Mouse (Mus musculus): ENCODE results near the gene Crebl2. TPM values are rescaled to one million over a fixed set of nuclear protein-coding genes. Genes with fewer than 3 reads are reported as not detected.

Gene Crebl2
- polyA plus RNA-seq, 1 experiment from 2014 or later = 3.6 TPM

- Histone ChIP-seq H3K27me3 (replicated peaks) (no peaks in the 10 kb centered on the region), H3K4me2 (no peak overlapping the region), H3K9me3 (no peaks in the 10 kb centered on the region), H3K4me3 (replicated peaks) (no peak overlapping the region), H3K36me3 (no peaks in the 10 kb centered on the region), H3K27ac (no peak overlapping the region), H3K9ac (no peak overlapping the region), H3K4me1 (peaks cover 5% of the 10 kb centered on the region; the same call in 1 of the 2 replicates)
- WGBS = 34% methylated on average over 4 of the region's 4 CpGs
- no peak for ATAC-seq (ENCODE audit: insufficient read depth, low FRiP score, low read depth)
Measured at GRCm38 (mm10) chr6:134860275-134860674, 30.3 kb downstream of the Crebl2 start.

- Histone ChIP-seq H3K9me3 (no peaks in the 10 kb centered on the region), H3K4me3 (replicated peaks) (no peak overlapping the region), H3K27ac (no peak overlapping the region), H3K27me3 (replicated peaks) (no peaks in the 10 kb centered on the region), H3K4me2 (no peak overlapping the region), H3K36me3 (no peaks in the 10 kb centered on the region), H3K4me1 (peaks cover 5% of the 10 kb centered on the region; the same call in 1 of the 2 replicates), H3K9ac (no peak overlapping the region)
- whole genome bisulfite sequencing = 91% methylated on average over 12 of the region's 12 CpGs
- no peak for ATAC-seq (ENCODE audit: insufficient read depth, low FRiP score, low read depth)
Measured at GRCm38 (mm10) chr6:134861386-134861785, 31.4 kb downstream of the Crebl2 start.

- Histone ChIP-seq H3K9ac (no peak overlapping the region), H3K9me3 (no peaks in the 10 kb centered on the region), H3K27me3 (replicated peaks) (no peaks in the 10 kb centered on the region), H3K27ac (peak overlapping the region; percentile 55), H3K36me3 (no peaks in the 10 kb centered on the region), H3K4me1 (peaks cover 5% of the 10 kb centered on the region; the same call in 1 of the 2 replicates), H3K4me2 (peak overlapping the region; percentile 49), H3K4me3 (replicated peaks) (peak overlapping the region; percentile 33)
- 0 out of 2 replicates have a peak, but pooled peaks have one; percentile 17 for ATAC-seq (ENCODE audit: insufficient read depth, low FRiP score, low read depth)
- 18% methylated on average over 13 of the region's 13 CpGs for WGBS
Measured at GRCm38 (mm10) chr6:134862671-134863104, 32.7 kb downstream of the Crebl2 start.

GRCm38 (mm10) chr6:134863146-134863545, 33.2 kb downstream of the Crebl2 start:
- whole genome bisulfite sequencing = under 1% methylated on average over 19 of the region's 19 CpGs
- Histone ChIP-seq H3K27me3 (replicated peaks) (no peaks in the 10 kb centered on the region), H3K4me3 (replicated peaks) (peak overlapping the region; percentile 33), H3K9me3 (no peaks in the 10 kb centered on the region), H3K27ac (peak overlapping the region; percentile 55), H3K36me3 (no peaks in the 10 kb centered on the region), H3K4me2 (peak overlapping the region; percentile 49), H3K9ac (no peak overlapping the region), H3K4me1 (peaks cover 5% of the 10 kb centered on the region; the same call in 1 of the 2 replicates)
- peak; percentile 76; the same call in 1 of the 2 replicates for ATAC-seq (ENCODE audit: insufficient read depth, low FRiP score, low read depth)

- Histone ChIP-seq H3K4me1 (peaks cover 5% of the 10 kb centered on the region; the same call in 1 of the 2 replicates), H3K9me3 (no peaks in the 10 kb centered on the region), H3K4me2 (no peak overlapping the region), H3K4me3 (replicated peaks) (no peak overlapping the region), H3K9ac (no peak overlapping the region), H3K27ac (no peak overlapping the region), H3K27me3 (replicated peaks) (no peaks in the 10 kb centered on the region), H3K36me3 (no peaks in the 10 kb centered on the region)
- ATAC-seq (ENCODE audit: insufficient read depth, low FRiP score, low read depth) = no peak
- WGBS = 94% methylated on average over 7 of the region's 7 CpGs
Measured at GRCm38 (mm10) chr6:134866113-134866512, 36.2 kb downstream of the Crebl2 start.

- Histone ChIP-seq H3K27me3 (replicated peaks) (no peaks in the 10 kb centered on the region), H3K9me3 (no peaks in the 10 kb centered on the region), H3K27ac (no peak overlapping the region), H3K9ac (no peak overlapping the region), H3K4me1 (peaks cover 5% of the 10 kb centered on the region; the same call in 1 of the 2 replicates), H3K36me3 (no peaks in the 10 kb centered on the region), H3K4me3 (replicated peaks) (no peak overlapping the region), H3K4me2 (no peak overlapping the region)
- no peak for ATAC-seq (ENCODE audit: insufficient read depth, low FRiP score, low read depth)
- WGBS = 87% methylated on average over 3 of the region's 3 CpGs
Measured at GRCm38 (mm10) chr6:134867325-134867724, 37.4 kb downstream of the Crebl2 start.

GRCm38 (mm10) chr6:134870209-134870742, 40.3 kb downstream of the Crebl2 start:
- Histone ChIP-seq H3K9ac (no peak overlapping the region), H3K4me3 (replicated peaks) (no peak overlapping the region), H3K9me3 (no peaks in the 10 kb centered on the region), H3K27ac (no peak overlapping the region), H3K4me2 (no peak overlapping the region), H3K36me3 (no peaks in the 10 kb centered on the region), H3K27me3 (replicated peaks) (no peaks in the 10 kb centered on the region), H3K4me1 (no peaks in the 10 kb centered on the region)
- no peak; the same call in 1 of the 2 replicates for ATAC-seq (ENCODE audit: insufficient read depth, low FRiP score, low read depth)
- WGBS = 88% methylated on average over 12 of the region's 12 CpGs

GRCm38 (mm10) chr6:134870887-134871286, 40.9 kb downstream of the Crebl2 start:
- no peak for ATAC-seq (ENCODE audit: insufficient read depth, low FRiP score, low read depth)
- Histone ChIP-seq H3K4me2 (no peak overlapping the region), H3K9me3 (no peaks in the 10 kb centered on the region), H3K36me3 (no peaks in the 10 kb centered on the region), H3K27ac (no peak overlapping the region), H3K4me3 (replicated peaks) (no peak overlapping the region), H3K9ac (no peak overlapping the region), H3K4me1 (no peaks in the 10 kb centered on the region), H3K27me3 (replicated peaks) (no peaks in the 10 kb centered on the region)
- WGBS = 87% methylated on average over 4 of the region's 4 CpGs

GRCm38 (mm10) chr6:134872236-134872635, 42.3 kb downstream of the Crebl2 start:
- Histone ChIP-seq H3K27ac (no peak overlapping the region), H3K4me3 (replicated peaks) (no peak overlapping the region), H3K9me3 (no peaks in the 10 kb centered on the region), H3K27me3 (replicated peaks) (no peaks in the 10 kb centered on the region), H3K36me3 (no peaks in the 10 kb centered on the region), H3K9ac (no peak overlapping the region), H3K4me1 (no peaks in the 10 kb centered on the region), H3K4me2 (no peak overlapping the region)
- ATAC-seq (ENCODE audit: insufficient read depth, low FRiP score, low read depth) = no peak
- WGBS = 71% methylated on average over 2 of the region's 2 CpGs

GRCm38 (mm10) chr6:134873018-134873417, 43.1 kb downstream of the Crebl2 start:
- H3K4me1 ChIP-seq = no peaks in the 10 kb centered on the region
- no peak for ATAC-seq (ENCODE audit: insufficient read depth, low FRiP score, low read depth)
- no peaks in the 10 kb centered on the region for H3K27me3 ChIP-seq (replicated peaks)
- no peak overlapping the region for H3K4me2 ChIP-seq
- no peaks in the 10 kb centered on the region for H3K36me3 ChIP-seq
- no peak overlapping the region for H3K9ac ChIP-seq
- H3K9me3 ChIP-seq = no peaks in the 10 kb centered on the region
- 80% methylated on average over 2 of the region's 2 CpGs for WGBS
- H3K4me3 ChIP-seq (replicated peaks) = no peak overlapping the region
- H3K27ac ChIP-seq = no peak overlapping the region

- no peaks in the 10 kb centered on the region for H3K27me3 ChIP-seq (replicated peaks)
- H3K4me1 ChIP-seq = no peaks in the 10 kb centered on the region
- no peak overlapping the region for H3K4me3 ChIP-seq (replicated peaks)
- no peaks in the 10 kb centered on the region for H3K9me3 ChIP-seq
- ATAC-seq (ENCODE audit: insufficient read depth, low FRiP score, low read depth) = no peak
- H3K36me3 ChIP-seq = 0 out of 2 replicates have a peak, but pooled peaks cover 3% of the 10 kb centered on the region
- no peak overlapping the region for H3K27ac ChIP-seq
- WGBS = 69% methylated on average over 6 of the region's 6 CpGs
- no peak overlapping the region for H3K4me2 ChIP-seq
- no peak overlapping the region for H3K9ac ChIP-seq
Measured at GRCm38 (mm10) chr6:134876795-134877194, 46.8 kb downstream of the Crebl2 start.

- Histone ChIP-seq H3K4me1 (no peaks in the 10 kb centered on the region), H3K9ac (no peak overlapping the region), H3K27ac (no peak overlapping the region), H3K36me3 (0 out of 2 replicates have a peak, but pooled peaks cover 5% of the 10 kb centered on the region), H3K27me3 (replicated peaks) (no peaks in the 10 kb centered on the region), H3K4me2 (no peak overlapping the region), H3K4me3 (replicated peaks) (no peak overlapping the region), H3K9me3 (no peaks in the 10 kb centered on the region)
- no peak for ATAC-seq (ENCODE audit: insufficient read depth, low FRiP score, low read depth)
- WGBS = 82% methylated on average over 4 of the region's 4 CpGs
Measured at GRCm38 (mm10) chr6:134877276-134877675, 47.3 kb downstream of the Crebl2 start.
